Mouse (Mus musculus) colon, adult 2 months (tissue): Measurements from ENCODE around the gene Cfap157. TPM values are rescaled to one million over a fixed set of nuclear protein-coding genes. Genes with fewer than 3 reads are reported as not detected.

Experiments used
- polyA plus RNA-seq: library from polyadenylated mRNA; depleted of rRNA; stranded (reverse); fragments of >200 nt; gene quantifications from 2 replicates; pipeline ENCODE4 v1.2.3, GENCODE M21; 2012; rRNA removed

Cfap157 gene
- not detected in 2 replicates for polyA plus RNA-seq

GRCm38 (mm10) chr2:32784048-32784681, at the start of gene Cfap157:
TSS of gene Cfap157 (minus strand) at chr2:32784428.

DNA sequence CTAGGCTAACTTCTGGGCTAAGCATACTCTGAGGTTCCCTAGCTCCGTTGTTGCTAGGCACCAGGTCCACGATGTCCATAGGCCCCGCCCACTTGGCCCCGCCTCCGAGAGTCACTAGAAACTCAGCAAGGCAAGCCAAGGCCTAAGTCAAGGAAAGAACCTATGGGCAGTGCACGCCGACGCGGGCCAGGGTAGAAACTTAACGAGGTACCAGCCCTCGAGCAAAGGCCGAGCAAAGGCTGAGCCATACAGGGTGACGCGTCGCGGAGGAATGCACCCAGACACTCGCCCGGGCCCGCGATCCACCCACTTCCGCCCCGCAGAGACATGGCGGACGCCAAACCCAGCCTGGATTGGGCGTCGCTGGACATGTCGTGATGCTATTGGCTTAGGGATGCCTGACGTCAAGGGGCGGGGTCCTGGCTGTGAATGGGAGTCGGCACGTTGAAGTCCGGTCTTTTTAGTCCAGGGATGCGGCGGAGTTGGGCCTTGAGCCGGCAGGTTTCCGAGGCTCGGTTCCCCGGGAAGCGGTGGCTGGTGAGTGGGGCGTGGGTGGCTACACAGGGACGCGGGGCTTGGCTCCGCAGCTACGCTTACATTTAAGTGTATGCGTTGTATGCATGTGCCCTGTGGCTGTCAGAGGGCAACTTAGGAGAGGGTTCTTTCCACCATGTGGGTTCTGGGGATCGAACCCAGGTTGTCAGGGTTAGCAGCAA, 8.7 kb downstream of the Cfap157 start, which contains the start of the genes Ttc16 and Ptrh1:
Ttc16 (minus strand) TSS at position 275 of the 716 bp plus-strand sequence.
Ptrh1 (plus strand) TSS at position 428 of the 716 bp plus-strand sequence.

GRCm38 (mm10) chr2:32757056-32757845, 27.0 kb downstream of the Cfap157 start, which contains the start of gene Tor2a:
TSS of gene Tor2a (plus strand) at chr2:32757234.

GRCm38 (mm10) chr2:32740916-32741272, 43.3 kb downstream of the Cfap157 start, which contains the start of gene 6330409D20Rik:
TSS of gene 6330409D20Rik (minus strand) at chr2:32741016.

Other genes starting within 250 kb of the Cfap157 start
- gene Fam102a, start 249.1 kb downstream of the Cfap157 start, polyA plus RNA-seq = 87.0 and 91.8 TPM in 2 replicates
- gene Dpm2, start 213.6 kb downstream of the Cfap157 start, polyA plus RNA-seq = 104 and 129 TPM in 2 replicates
- gene Pip5kl1, start 209.6 kb downstream of the Cfap157 start, polyA plus RNA-seq = 0.07 and 0.12 TPM in 2 replicates
- not detected in 2 replicates for gene 9430097D07Rik, start 208.7 kb downstream of the Cfap157 start, polyA plus RNA-seq
- gene St6galnac4, start 197.3 kb downstream of the Cfap157 start, polyA plus RNA-seq = 52.5 and 67.7 TPM in 2 replicates
- 1,674 and 1,690 TPM in 2 replicates for gene St6galnac6, start 184.7 kb downstream of the Cfap157 start, polyA plus RNA-seq
- 13.3 and 16.6 TPM in 2 replicates for gene Ak1, start 162.7 kb downstream of the Cfap157 start, polyA plus RNA-seq
- gene Eng, start 137.8 kb downstream of the Cfap157 start, polyA plus RNA-seq = 66.6 and 72.0 TPM in 2 replicates
- 66.9 and 67.1 TPM in 2 replicates for gene Fpgs, start 80.3 kb downstream of the Cfap157 start, polyA plus RNA-seq
- 110 and 111 TPM in 2 replicates for gene Cdk9, start 71.4 kb downstream of the Cfap157 start, polyA plus RNA-seq
- 12.3 and 15.6 TPM in 2 replicates for gene Sh2d3c, start 63.4 kb downstream of the Cfap157 start, polyA plus RNA-seq
- not detected in 2 replicates for gene 6330409D20Rik, start 43.4 kb downstream of the Cfap157 start, polyA plus RNA-seq
- 106 and 146 TPM in 2 replicates for gene Tor2a, start 27.2 kb downstream of the Cfap157 start, polyA plus RNA-seq
- 0.50 and 0.93 TPM in 2 replicates for gene Ttc16, start 8.8 kb downstream of the Cfap157 start, polyA plus RNA-seq
- gene Ptrh1, start 8.6 kb downstream of the Cfap157 start, polyA plus RNA-seq = 55.8 and 75.5 TPM in 2 replicates
- gene Stxbp1, start 62.8 kb upstream of the Cfap157 start, polyA plus RNA-seq = 14.9 and 17.9 TPM in 2 replicates
- 64.1 and 85.2 TPM in 2 replicates for gene Fam129b, start 91.7 kb upstream of the Cfap157 start, polyA plus RNA-seq
- gene Rpl12, start 177.1 kb upstream of the Cfap157 start, polyA plus RNA-seq = 321 and 410 TPM in 2 replicates
- gene Lrsam1, start 177.2 kb upstream of the Cfap157 start, polyA plus RNA-seq = 17.5 and 21.1 TPM in 2 replicates
- 65.1 and 86.0 TPM in 2 replicates for gene Slc2a8, start 197.7 kb upstream of the Cfap157 start, polyA plus RNA-seq